Mouse (Mus musculus) E14TG2a.4 (cell line): Measurements from ENCODE around the gene Dguok.

Source experiments
- H3K27me3 ChIP-seq: 2 replicates; pipeline ENCODE4 v1.6.1; 2014; ENCODE audit warnings: low read length, control low read depth; ENCODE audit not compliant: insufficient read depth
- H3K36me3 ChIP-seq: 2 replicates; pipeline ENCODE4 v1.6.1; 2014; ENCODE audit warnings: low read length, control low read depth; ENCODE audit not compliant: insufficient read depth
- H3K4me1 ChIP-seq: replicated peaks from 2 replicates; pipeline ENCODE4 v1.6.1; 2014; ENCODE audit warnings: low read depth, low read length, control low read depth
- H3K4me3 ChIP-seq: replicated peaks from 2 replicates; pipeline ENCODE4 v1.5.1; 2014; ENCODE audit warnings: mild to moderate bottlenecking, low read length
- H3K9me3 ChIP-seq: 2 replicates; pipeline ENCODE4 v1.6.1; 2014; ENCODE audit warnings: low read length, control low read depth
- CTCF ChIP-seq: conservative IDR thresholded peaks from 2 replicates; pipeline ENCODE4 v1.5.1; 2014; ENCODE audit warnings: low read length
- NANOG ChIP-seq: IDR thresholded peaks from 2 replicates; pipeline ENCODE4 v1.6.1; 2014; ENCODE audit warnings: borderline replicate concordance, low read length, mixed read lengths
- POU5F1 ChIP-seq: IDR thresholded peaks from 2 replicates; pipeline ENCODE4 v1.6.1; 2014; ENCODE audit warnings: low read length, borderline replicate concordance

Gene Dguok

GRCm38 (mm10) chr6:83443441-83444340 lies 63.1 kb downstream of the Dguok start:
- Histone ChIP-seq H3K36me3 (no peaks in the 10 kb centered on the region), H3K4me1 (peaks cover 41% of the 10 kb centered on the region), H3K4me3 (no peak overlapping the region), H3K9me3 (no peaks in the 10 kb centered on the region), H3K27me3 (peaks cover 95% of the 10 kb centered on the region)
- TF ChIP-seq NANOG (no peak), POU5F1 (no peak), CTCF (no peak)

- H3K9me3 ChIP-seq, result no peaks in the 10 kb centered on the region
- no peaks in the 10 kb centered on the region for H3K36me3 ChIP-seq
- no peak overlapping the region for H3K4me3 ChIP-seq
- H3K27me3 ChIP-seq, result peaks cover 97% of the 10 kb centered on the region
- TF ChIP-seq CTCF, result no peak
- TF ChIP-seq POU5F1, result no peak
- peaks cover 41% of the 10 kb centered on the region for H3K4me1 ChIP-seq
Observed at GRCm38 (mm10) chr6:83442639-83443038, 64.1 kb downstream of the Dguok start.

- peaks cover 96% of the 10 kb centered on the region for H3K27me3 ChIP-seq
- no peaks in the 10 kb centered on the region for H3K36me3 ChIP-seq
- H3K4me1 ChIP-seq, result peaks cover 41% of the 10 kb centered on the region
- no peaks in the 10 kb centered on the region for H3K9me3 ChIP-seq
- TF ChIP-seq CTCF (no peak), POU5F1 (no peak), NANOG (no peak)
- H3K4me3 ChIP-seq, result peak overlapping the region; percentile 81
Observed at GRCm38 (mm10) chr6:83441259-83442061, 65.3 kb downstream of the Dguok start.

GRCm38 (mm10) chr6:83440510-83441258 lies 66.1 kb downstream of the Dguok start:
- H3K27me3 ChIP-seq, result peaks cover 94% of the 10 kb centered on the region
- H3K9me3 ChIP-seq, result no peaks in the 10 kb centered on the region
- peaks cover 43% of the 10 kb centered on the region for H3K4me1 ChIP-seq
- TF ChIP-seq POU5F1, result no peak
- TF ChIP-seq CTCF, result no peak
- TF ChIP-seq NANOG, result no peak
- H3K36me3 ChIP-seq, result no peaks in the 10 kb centered on the region
- H3K4me3 ChIP-seq, result peak overlapping the region; percentile 81

- TF ChIP-seq CTCF (no peak), POU5F1 (no peak), NANOG (no peak)
- H3K4me3 ChIP-seq, result no peak overlapping the region
- H3K36me3 ChIP-seq, result no peaks in the 10 kb centered on the region
- H3K4me1 ChIP-seq, result peaks cover 44% of the 10 kb centered on the region
- H3K9me3 ChIP-seq, result no peaks in the 10 kb centered on the region
- peaks cover 94% of the 10 kb centered on the region for H3K27me3 ChIP-seq
Observed at GRCm38 (mm10) chr6:83440197-83440509, 66.6 kb downstream of the Dguok start.

GRCm38 (mm10) chr6:83439781-83440180 lies 67.0 kb downstream of the Dguok start:
- Histone ChIP-seq H3K4me3 (no peak overlapping the region), H3K27me3 (peaks cover 94% of the 10 kb centered on the region), H3K36me3 (no peaks in the 10 kb centered on the region), H3K4me1 (peaks cover 44% of the 10 kb centered on the region), H3K9me3 (no peaks in the 10 kb centered on the region)
- TF ChIP-seq POU5F1 (no peak), NANOG (no peak), CTCF (no peak)

- Histone ChIP-seq H3K27me3 (peaks cover 94% of the 10 kb centered on the region), H3K36me3 (no peaks in the 10 kb centered on the region), H3K9me3 (no peaks in the 10 kb centered on the region), H3K4me1 (peaks cover 44% of the 10 kb centered on the region), H3K4me3 (no peak overlapping the region)
- TF ChIP-seq CTCF, result no peak
- TF ChIP-seq POU5F1, result no peak
- no peak for TF ChIP-seq NANOG
Observed at GRCm38 (mm10) chr6:83439119-83439767, 67.5 kb downstream of the Dguok start.

- H3K9me3 ChIP-seq, result no peaks in the 10 kb centered on the region
- TF ChIP-seq POU5F1 (no peak), CTCF (no peak), NANOG (no peak)
Observed at GRCm38 (mm10) chr6:83438584-83438983, 68.2 kb downstream of the Dguok start.

More at GRCm38 (mm10) chr6:83438584-83438983, 68.2 kb downstream of the Dguok start:
- peaks cover 94% of the 10 kb centered on the region for H3K27me3 ChIP-seq
- no peaks in the 10 kb centered on the region for H3K36me3 ChIP-seq
- H3K4me1 ChIP-seq, result peaks cover 44% of the 10 kb centered on the region
- no peak overlapping the region for H3K4me3 ChIP-seq
